Mouse (Mus musculus) liver, adult 2 months (tissue): ENCODE data around the gene Hibch.

Source experiments
- CTCF ChIP-seq: fragments of 200-500 bp; IDR thresholded peaks from 2 replicates; pipeline ENCODE4 v1.5.1; 2011; ENCODE audit warnings: low read depth, low read length, control low read depth
- POLR2A ChIP-seq: fragments of 200-500 bp; IDR thresholded peaks from 2 replicates; pipeline ENCODE4 v1.6.1; 2011; ENCODE audit warnings: low read length, control low read depth; ENCODE audit not compliant: insufficient read depth; ENCODE audit errors: extremely low read depth

GRCm38 (mm10) chr1:52864220-52864619 lies 19.5 kb downstream of the Hibch start:
- TF ChIP-seq CTCF (no peak), POLR2A (no peak)
